Mouse (Mus musculus) lung, adult 18-20 months (tissue): ENCODE results near the gene A830031A19Rik.

Experiments used
- DNase-seq, 2 experiments: peaks; one replicate each; pipeline ENCODE4 v3.0.0; 2022; ENCODE audit warnings: mixed read lengths in 2 of 2

The A830031A19Rik gene

GRCm38 (mm10) chr11:24095236-24095635, 20.4 kb upstream of the A830031A19Rik start:
- DNase-seq: no peak

- DNase-seq: no peak
Observed at GRCm38 (mm10) chr11:24094086-24094487, 19.2 kb upstream of the A830031A19Rik start.

GRCm38 (mm10) chr11:24092618-24093017, 17.8 kb upstream of the A830031A19Rik start:
- DNase-seq: no peak

- no peak for DNase-seq
Observed at GRCm38 (mm10) chr11:24091393-24092080, 16.7 kb upstream of the A830031A19Rik start.

GRCm38 (mm10) chr11:24090443-24090842, 15.6 kb upstream of the A830031A19Rik start:
- no peak for DNase-seq

- no peak for DNase-seq
Observed at GRCm38 (mm10) chr11:24087069-24087468, 12.2 kb upstream of the A830031A19Rik start.

- DNase-seq: no peak
Observed at GRCm38 (mm10) chr11:24085986-24086385, 11.1 kb upstream of the A830031A19Rik start.

GRCm38 (mm10) chr11:24084590-24084989, 9.7 kb upstream of the A830031A19Rik start:
- DNase-seq: no peak

- no peak for DNase-seq
Observed at GRCm38 (mm10) chr11:24084077-24084476, 9.2 kb upstream of the A830031A19Rik start.

- no peak for DNase-seq
Observed at GRCm38 (mm10) chr11:24083423-24083822, 8.6 kb upstream of the A830031A19Rik start.

- DNase-seq: no peak
Observed at GRCm38 (mm10) chr11:24083076-24083405, 8.2 kb upstream of the A830031A19Rik start.

- DNase-seq: no peak
Observed at GRCm38 (mm10) chr11:24082385-24083075, 7.7 kb upstream of the A830031A19Rik start.

- DNase-seq: no peak
Observed at GRCm38 (mm10) chr11:24081687-24082384, 7.0 kb upstream of the A830031A19Rik start.

- DNase-seq: peak in 1 of 2 experiments; percentile 26
Observed at GRCm38 (mm10) chr11:24081016-24081686, 6.3 kb upstream of the A830031A19Rik start.

GRCm38 (mm10) chr11:24080541-24080940, 5.7 kb upstream of the A830031A19Rik start:
- no peak for DNase-seq

GRCm38 (mm10) chr11:24079392-24080391, 4.8 kb upstream of the A830031A19Rik start:
- DNase-seq: peak in 1 of 2 experiments; percentile 8

GRCm38 (mm10) chr11:24078706-24079316, 4.0 kb upstream of the A830031A19Rik start:
- DNase-seq: no peak

- peak in 1 of 2 experiments; percentile 35 for DNase-seq
Observed at GRCm38 (mm10) chr11:24077795-24078705, 3.2 kb upstream of the A830031A19Rik start, which contains the start of gene Bcl11a. Bcl11a (plus strand) TSS chr11:24078056.

- DNase-seq: peak; percentile 22 to 34
Observed at GRCm38 (mm10) chr11:24076821-24077730, 2.2 kb upstream of the A830031A19Rik start.
